Mouse (Mus musculus): ENCODE results near the gene Gm49322. TPM values are rescaled to one million over a fixed set of nuclear protein-coding genes. Genes with fewer than 3 reads are reported as not detected.
A peak's percentile ranks its signal among the peaks of the same experiment; 100 is the strongest.

Gene Gm49322
- polyA plus RNA-seq, 1 experiment from 2014 or later = 1.4 TPM

DNA sequence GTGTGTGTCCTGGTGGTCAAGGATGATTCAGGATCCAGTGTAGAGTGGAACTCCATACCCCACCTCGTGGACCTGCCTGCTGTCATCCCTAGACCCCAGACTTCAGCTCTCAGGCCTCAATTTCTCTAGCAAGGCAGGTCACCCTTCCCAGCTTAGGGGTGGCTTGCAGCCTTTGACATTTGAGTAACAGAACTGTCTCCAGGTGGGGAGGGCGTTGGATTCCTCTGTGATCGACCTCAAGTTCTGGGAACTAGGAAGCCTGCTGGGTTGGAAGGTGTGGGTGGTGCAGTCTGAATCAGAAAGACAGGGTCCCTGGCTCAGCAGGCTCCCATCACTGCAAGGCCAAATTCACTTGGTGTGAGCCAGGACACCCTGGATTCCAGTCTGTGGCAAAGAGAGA is 30.9 kb upstream of the Gm49322 start:
- no peak overlapping the region for H3K27ac ChIP-seq
- no peaks in the 10 kb centered on the region for H3K9me3 ChIP-seq (replicated peaks; ENCODE audit: low read length)
- no peaks in the 10 kb centered on the region for H3K36me3 ChIP-seq (ENCODE audit: insufficient read depth, low read length)
- no peaks in the 10 kb centered on the region for H3K27me3 ChIP-seq (ENCODE audit: insufficient read depth, low read length)
- H3K4me3 ChIP-seq (replicated peaks; ENCODE audit: low read depth, low read length) = no peak overlapping the region
- peaks cover 28% of the 10 kb centered on the region for H3K4me1 ChIP-seq (replicated peaks; ENCODE audit: insufficient read depth, low read length)
- no peak for ATAC-seq (replicated peaks; ENCODE audit: low FRiP score, low read depth)
- DNase-seq (ENCODE audit: low spot score) = no peak
- H3K4me2 ChIP-seq (ENCODE audit: low read length) = no peak overlapping the region
- no peak overlapping the region for H3K9ac ChIP-seq (ENCODE audit: low read depth, low read length)
- WGBS = 71% methylated on average over 3 of the region's 3 CpGs
- no peak for TF ChIP-seq CTCF (IDR thresholded peaks at IDR 0.05; ENCODE audit: low read depth)

GRCm38 (mm10) chr10:80575925-80576324 is 29.9 kb upstream of the Gm49322 start:
- Histone ChIP-seq H3K4me3 (replicated peaks; ENCODE audit: low read depth, low read length) (peak overlapping the region; percentile 86), H3K4me2 (ENCODE audit: low read length) (peak overlapping the region; percentile 93), H3K9ac (ENCODE audit: low read depth, low read length) (peak overlapping the region; percentile 84), H3K27ac (no peak overlapping the region), H3K9me3 (replicated peaks; ENCODE audit: low read length) (no peaks in the 10 kb centered on the region), H3K27me3 (ENCODE audit: insufficient read depth, low read length) (no peaks in the 10 kb centered on the region), H3K4me1 (replicated peaks; ENCODE audit: insufficient read depth, low read length) (peaks cover 18% of the 10 kb centered on the region; the same call in 1 of the 2 replicates), H3K36me3 (ENCODE audit: insufficient read depth, low read length) (no peaks in the 10 kb centered on the region)
- no peak for ATAC-seq (replicated peaks; ENCODE audit: low FRiP score, low read depth)
- no peak for DNase-seq (ENCODE audit: low spot score)
- 9% methylated on average over 17 of the region's 17 CpGs for WGBS
- no peak for TF ChIP-seq CTCF (IDR thresholded peaks at IDR 0.05; ENCODE audit: low read depth)

DNA sequence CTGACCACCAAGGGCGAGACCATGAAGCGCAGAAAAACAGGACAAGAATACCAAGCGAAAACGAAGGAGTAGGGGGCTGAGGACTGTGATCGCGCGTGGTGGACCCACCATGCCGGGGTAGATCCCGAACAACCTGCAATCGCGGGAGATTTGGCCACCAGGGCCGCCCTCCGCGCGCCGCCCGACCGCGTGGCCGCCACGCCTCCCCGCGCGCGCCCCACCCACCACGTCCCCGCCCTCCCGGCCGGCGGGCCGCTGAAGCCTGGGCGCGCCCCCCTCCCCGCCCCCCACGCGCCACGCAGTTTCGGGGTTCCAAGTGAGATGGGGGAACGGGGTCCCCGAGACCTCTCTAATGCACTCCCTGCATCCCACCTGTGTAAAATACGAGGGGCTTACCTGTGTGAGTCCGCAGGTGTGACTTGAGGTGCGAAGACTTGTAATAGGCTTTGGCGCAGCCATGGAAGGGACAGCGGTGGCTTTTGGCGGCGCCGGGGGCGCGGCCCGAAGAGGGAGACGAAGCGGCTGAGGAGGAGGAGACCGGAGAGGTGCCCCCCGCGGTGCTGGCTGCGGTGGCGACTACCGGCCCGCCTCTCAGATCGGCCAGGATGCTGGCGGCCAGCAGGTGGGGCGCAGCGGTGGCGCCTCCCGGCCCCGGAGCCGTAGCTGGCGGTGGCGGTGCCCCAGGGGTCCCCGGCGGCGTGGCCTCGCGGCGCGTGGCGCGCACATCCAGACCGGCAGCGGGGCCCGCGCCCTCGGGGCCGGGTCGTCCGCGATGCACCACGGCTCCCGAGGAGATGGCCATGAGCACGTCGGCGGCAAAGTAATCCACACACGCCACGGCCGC is 29.2 kb upstream of the Gm49322 start:
- H3K27ac ChIP-seq = peak overlapping the region; percentile 87
- DNase-seq (ENCODE audit: low spot score) (peak; percentile 51), ATAC-seq (replicated peaks; ENCODE audit: low FRiP score, low read depth) (0 out of 2 replicates have a peak, but pooled peaks have one; percentile 0)
- peak; percentile 26; the same call in 1 of the 2 replicates for TF ChIP-seq CTCF (IDR thresholded peaks at IDR 0.05; ENCODE audit: low read depth)
- H3K4me2 ChIP-seq (ENCODE audit: low read length) = peak overlapping the region; percentile 93
- peak overlapping the region; percentile 86 for H3K4me3 ChIP-seq (replicated peaks; ENCODE audit: low read depth, low read length)
- H3K9me3 ChIP-seq (replicated peaks; ENCODE audit: low read length) = no peaks in the 10 kb centered on the region
- under 1% methylated on average over 89 of the region's 96 CpGs for WGBS
- no peaks in the 10 kb centered on the region for H3K36me3 ChIP-seq (ENCODE audit: insufficient read depth, low read length)
- peaks cover 14% of the 10 kb centered on the region; the same call in 1 of the 2 replicates for H3K4me1 ChIP-seq (replicated peaks; ENCODE audit: insufficient read depth, low read length)
- peak overlapping the region; percentile 84 for H3K9ac ChIP-seq (ENCODE audit: low read depth, low read length)
- H3K27me3 ChIP-seq (ENCODE audit: insufficient read depth, low read length) = no peaks in the 10 kb centered on the region

- Histone ChIP-seq H3K9me3 (replicated peaks; ENCODE audit: low read length) (no peaks in the 10 kb centered on the region), H3K4me1 (replicated peaks; ENCODE audit: insufficient read depth, low read length) (peaks cover 14% of the 10 kb centered on the region; the same call in 1 of the 2 replicates), H3K27me3 (ENCODE audit: insufficient read depth, low read length) (no peaks in the 10 kb centered on the region), H3K36me3 (ENCODE audit: insufficient read depth, low read length) (0 out of 2 replicates have a peak, but pooled peaks cover 1% of the 10 kb centered on the region), H3K4me2 (ENCODE audit: low read length) (peak within 1 kb of the TSS; percentile 93), H3K4me3 (replicated peaks; ENCODE audit: low read depth, low read length) (peak within 1 kb of the TSS; percentile 86), H3K9ac (ENCODE audit: low read depth, low read length) (peak within 1 kb of the TSS; percentile 84), H3K27ac (peak within 1 kb of the TSS; percentile 87)
- peak; percentile 96 for DNase-seq (ENCODE audit: low spot score)
- TF ChIP-seq CTCF (IDR thresholded peaks at IDR 0.05; ENCODE audit: low read depth) = peak; percentile 24
- ATAC-seq (replicated peaks; ENCODE audit: low FRiP score, low read depth) = peak; percentile 79
- WGBS = under 1% methylated on average over 69 of the region's 97 CpGs
Measured at GRCm38 (mm10) chr10:80577195-80578130, 28.4 kb upstream of the Gm49322 start, which contains the start of gene Klf16. TSS of gene Klf16 (minus strand) at chr10:80577321.

DNA sequence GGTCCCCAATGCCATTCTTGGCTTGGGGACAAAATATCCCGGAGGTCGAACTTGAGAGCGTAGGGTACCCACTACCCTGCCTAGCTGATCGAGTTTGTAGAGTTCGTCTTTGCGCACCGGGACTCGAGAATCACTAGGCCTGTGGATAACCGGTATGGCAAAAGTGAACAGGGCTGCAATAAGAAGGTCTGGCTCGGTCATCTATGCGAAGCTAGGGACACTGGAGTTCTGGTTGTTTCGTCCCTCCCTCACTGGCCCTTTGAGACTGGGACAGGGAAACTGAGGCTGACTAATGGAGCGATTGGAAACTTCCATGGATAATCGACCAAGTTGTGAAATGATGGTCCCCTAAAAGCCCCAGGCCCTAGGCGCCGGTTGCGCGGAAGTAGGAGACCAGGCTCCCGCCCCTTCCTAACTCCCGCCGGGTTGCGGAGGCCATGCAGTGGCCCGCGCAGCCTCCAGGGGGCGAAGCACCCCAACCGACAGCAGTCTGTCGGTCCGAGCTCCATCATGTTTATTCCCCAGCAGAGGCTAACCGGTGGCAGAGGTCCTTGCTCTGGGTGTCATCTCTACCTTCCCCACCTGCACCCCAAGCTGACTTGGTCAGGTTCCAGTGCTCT is 27.6 kb upstream of the Gm49322 start:
- Histone ChIP-seq H3K27ac (peak overlapping the region; percentile 87), H3K9ac (ENCODE audit: low read depth, low read length) (peak overlapping the region; percentile 39; the same call in 1 of the 2 replicates), H3K9me3 (replicated peaks; ENCODE audit: low read length) (no peaks in the 10 kb centered on the region), H3K4me2 (ENCODE audit: low read length) (peak overlapping the region; percentile 93), H3K27me3 (ENCODE audit: insufficient read depth, low read length) (no peaks in the 10 kb centered on the region), H3K36me3 (ENCODE audit: insufficient read depth, low read length) (0 out of 2 replicates have a peak, but pooled peaks cover 4% of the 10 kb centered on the region), H3K4me1 (replicated peaks; ENCODE audit: insufficient read depth, low read length) (peaks cover 14% of the 10 kb centered on the region; the same call in 1 of the 2 replicates), H3K4me3 (replicated peaks; ENCODE audit: low read depth, low read length) (peak overlapping the region; percentile 86)
- TF ChIP-seq CTCF (IDR thresholded peaks at IDR 0.05; ENCODE audit: low read depth) = peak; percentile 90
- ATAC-seq (replicated peaks; ENCODE audit: low FRiP score, low read depth) (peak; percentile 33), DNase-seq (ENCODE audit: low spot score) (peak; percentile 90)
- WGBS = under 1% methylated on average over 29 of the region's 29 CpGs

Data from kidney, postnatal 0 days (tissue).